Mouse (Mus musculus): ENCODE measurements at regions not wholly inside any gene's neighbourhood (a gene's known extent, or its start where the extent isn't known, plus 50 kb on each side); places are given as distances from the start of the nearest gene placed in this dataset.

DNA sequence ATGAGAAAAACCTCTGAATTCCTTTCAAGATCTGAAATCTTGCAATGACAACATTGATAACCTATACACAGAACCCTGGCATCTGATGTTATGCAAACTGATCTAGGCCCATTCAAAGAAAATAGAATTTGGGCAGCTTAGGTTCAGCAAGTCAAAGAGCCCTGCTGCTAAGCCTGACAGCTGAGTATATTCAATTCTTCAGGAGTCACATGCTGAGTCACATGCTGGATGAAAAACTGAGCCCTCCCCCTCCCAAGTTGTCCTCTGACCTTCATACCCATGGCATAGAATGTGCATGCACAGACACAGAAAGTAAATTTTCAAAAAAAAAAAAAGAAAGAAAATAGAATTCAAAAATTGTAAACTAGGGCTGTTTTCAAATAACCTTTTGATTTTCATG, 355.6 kb upstream of the Cited2 start:
- no peak overlapping the region for H3K4me2 ChIP-seq (ENCODE audit: low read depth, low read length)
- H3K9ac ChIP-seq (ENCODE audit: low read length): no peak overlapping the region
- no peaks in the 10 kb centered on the region for H3K36me3 ChIP-seq (ENCODE audit: control insufficient read depth, insufficient read depth, low read length)
- no peaks in the 10 kb centered on the region for H3K9me3 ChIP-seq (ENCODE audit: control insufficient read depth, low read length)
- H3K4me3 ChIP-seq (ENCODE audit: low read length): no peak overlapping the region
- H3K4me1 ChIP-seq (replicated peaks; ENCODE audit: control insufficient read depth, insufficient read depth, low read length): peaks cover 2% of the 10 kb centered on the region; the same call in 1 of the 2 replicates
- H3K27me3 ChIP-seq (ENCODE audit: control insufficient read depth, insufficient read depth, low read depth, low read length): no peaks in the 10 kb centered on the region
- no peak for ATAC-seq (ENCODE audit: low read depth)
- H3K27ac ChIP-seq (ENCODE audit: low read length): no peak overlapping the region

DNA sequence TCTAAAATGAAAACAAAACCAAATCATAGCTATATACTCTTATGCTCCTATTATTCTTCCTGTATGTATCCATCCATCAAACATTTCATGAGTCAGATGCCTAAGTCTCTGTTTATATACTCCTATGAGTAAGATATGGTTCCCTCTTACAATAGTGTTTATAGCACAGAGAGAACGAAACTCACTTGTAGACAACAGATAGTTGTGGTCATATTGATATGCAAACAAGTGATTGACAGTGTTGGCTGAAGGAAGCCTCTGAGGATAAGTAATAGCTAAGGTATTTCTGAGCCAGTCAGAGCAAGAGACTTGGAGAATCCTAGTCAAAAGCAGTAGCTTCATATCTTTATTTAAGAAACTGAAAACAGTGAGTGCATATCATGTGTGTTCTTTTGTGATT, 354.4 kb upstream of the Cited2 start:
- Histone ChIP-seq H3K9me3 (ENCODE audit: control insufficient read depth, low read length) (no peaks in the 10 kb centered on the region), H3K4me1 (replicated peaks; ENCODE audit: control insufficient read depth, insufficient read depth, low read length) (peaks cover 2% of the 10 kb centered on the region; the same call in 1 of the 2 replicates), H3K4me2 (ENCODE audit: low read depth, low read length) (no peak overlapping the region), H3K9ac (ENCODE audit: low read length) (no peak overlapping the region), H3K27ac (ENCODE audit: low read length) (no peak overlapping the region), H3K4me3 (ENCODE audit: low read length) (no peak overlapping the region), H3K27me3 (ENCODE audit: control insufficient read depth, insufficient read depth, low read depth, low read length) (no peaks in the 10 kb centered on the region), H3K36me3 (ENCODE audit: control insufficient read depth, insufficient read depth, low read length) (no peaks in the 10 kb centered on the region)
- WGBS: 84% methylated on average over 1 of the region's 1 CpGs
- ATAC-seq (ENCODE audit: low read depth): no peak

DNA sequence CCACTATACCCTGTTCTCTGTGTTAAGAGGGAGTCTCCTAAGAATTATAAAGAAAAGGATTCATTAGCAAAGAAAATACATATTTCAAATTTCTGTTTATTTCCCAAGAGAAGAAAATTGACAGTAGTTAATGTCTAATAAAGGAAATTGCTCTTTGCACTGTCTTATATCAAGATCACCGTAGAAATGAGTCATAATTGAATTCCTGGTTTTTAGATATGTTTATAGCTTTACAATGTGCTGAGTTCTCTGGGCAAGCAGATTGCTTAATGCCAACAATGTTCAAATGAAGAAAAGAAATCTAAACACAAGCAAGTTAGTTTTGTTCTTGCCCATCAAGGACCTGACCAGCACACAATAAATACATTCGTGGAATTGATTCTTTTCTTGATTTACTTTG, 350.1 kb upstream of the Cited2 start:
- no peak overlapping the region for H3K4me3 ChIP-seq (ENCODE audit: low read length)
- H3K27ac ChIP-seq (ENCODE audit: low read length): no peak overlapping the region
- H3K4me2 ChIP-seq (ENCODE audit: low read depth, low read length): no peak overlapping the region
- WGBS: 69% methylated on average over 2 of the region's 2 CpGs
- ATAC-seq (ENCODE audit: low read depth): no peak
- H3K9me3 ChIP-seq (ENCODE audit: control insufficient read depth, low read length): no peaks in the 10 kb centered on the region
- H3K36me3 ChIP-seq (ENCODE audit: control insufficient read depth, insufficient read depth, low read length): no peaks in the 10 kb centered on the region
- H3K27me3 ChIP-seq (ENCODE audit: control insufficient read depth, insufficient read depth, low read depth, low read length): no peaks in the 10 kb centered on the region
- no peaks in the 10 kb centered on the region for H3K4me1 ChIP-seq (replicated peaks; ENCODE audit: control insufficient read depth, insufficient read depth, low read length)
- H3K9ac ChIP-seq (ENCODE audit: low read length): no peak overlapping the region

DNA sequence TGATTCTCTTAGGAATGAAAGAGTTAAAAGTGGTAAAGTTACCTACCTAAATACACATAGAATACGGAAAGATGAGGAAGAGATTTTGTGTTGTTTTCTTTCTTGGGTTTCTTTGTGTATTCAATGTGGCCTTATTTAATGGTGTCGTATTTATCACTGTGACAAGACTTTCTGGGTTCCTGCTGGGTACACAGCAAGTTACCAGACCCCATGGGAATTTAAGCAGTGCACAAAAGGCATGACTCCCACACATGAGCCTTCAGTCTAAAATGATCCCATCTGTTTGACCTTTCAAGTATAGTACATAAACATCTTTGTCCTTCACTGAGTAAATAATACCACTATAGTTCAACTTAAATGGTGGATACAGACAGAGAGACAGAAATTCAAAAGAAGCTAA, 349.0 kb upstream of the Cited2 start:
- no peaks in the 10 kb centered on the region for H3K27me3 ChIP-seq (ENCODE audit: control insufficient read depth, insufficient read depth, low read depth, low read length)
- WGBS: 51% methylated on average over 2 of the region's 2 CpGs
- no peaks in the 10 kb centered on the region for H3K9me3 ChIP-seq (ENCODE audit: control insufficient read depth, low read length)
- no peak overlapping the region for H3K27ac ChIP-seq (ENCODE audit: low read length)
- no peaks in the 10 kb centered on the region for H3K36me3 ChIP-seq (ENCODE audit: control insufficient read depth, insufficient read depth, low read length)
- no peak for ATAC-seq (ENCODE audit: low read depth)
- no peak overlapping the region for H3K9ac ChIP-seq (ENCODE audit: low read length)
- H3K4me3 ChIP-seq (ENCODE audit: low read length): no peak overlapping the region
- H3K4me1 ChIP-seq (replicated peaks; ENCODE audit: control insufficient read depth, insufficient read depth, low read length): no peaks in the 10 kb centered on the region
- H3K4me2 ChIP-seq (ENCODE audit: low read depth, low read length): no peak overlapping the region

DNA sequence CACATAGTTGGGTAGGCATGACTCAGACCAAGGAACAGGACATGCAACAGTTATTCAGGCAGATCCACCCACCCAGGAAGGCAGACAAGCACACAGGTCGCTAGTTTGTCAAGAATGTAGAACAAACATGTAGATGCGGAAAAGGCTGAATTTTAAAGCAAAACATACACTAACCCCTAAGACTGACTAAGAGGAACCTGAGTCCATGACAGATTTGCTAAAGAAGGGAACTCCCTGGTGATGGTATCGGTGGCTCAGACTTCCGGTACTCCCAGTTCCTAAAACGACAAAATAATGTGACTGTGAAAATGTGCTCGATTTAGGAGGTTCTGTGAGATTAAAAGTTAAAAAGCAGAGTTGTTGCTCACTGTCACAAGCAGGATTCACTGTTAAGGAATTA, 340.0 kb upstream of the Cited2 start:
- no peak overlapping the region for H3K4me3 ChIP-seq (ENCODE audit: low read length)
- H3K9ac ChIP-seq (ENCODE audit: low read length): no peak overlapping the region
- no peak overlapping the region for H3K4me2 ChIP-seq (ENCODE audit: low read depth, low read length)
- no peak for ATAC-seq (ENCODE audit: low read depth)
- H3K36me3 ChIP-seq (ENCODE audit: control insufficient read depth, insufficient read depth, low read length): no peaks in the 10 kb centered on the region
- no peak overlapping the region for H3K27ac ChIP-seq (ENCODE audit: low read length)
- no peaks in the 10 kb centered on the region for H3K9me3 ChIP-seq (ENCODE audit: control insufficient read depth, low read length)
- no peaks in the 10 kb centered on the region for H3K4me1 ChIP-seq (replicated peaks; ENCODE audit: control insufficient read depth, insufficient read depth, low read length)
- 85% methylated on average over 6 of the region's 6 CpGs for WGBS
- no peaks in the 10 kb centered on the region for H3K27me3 ChIP-seq (ENCODE audit: control insufficient read depth, insufficient read depth, low read depth, low read length)

DNA sequence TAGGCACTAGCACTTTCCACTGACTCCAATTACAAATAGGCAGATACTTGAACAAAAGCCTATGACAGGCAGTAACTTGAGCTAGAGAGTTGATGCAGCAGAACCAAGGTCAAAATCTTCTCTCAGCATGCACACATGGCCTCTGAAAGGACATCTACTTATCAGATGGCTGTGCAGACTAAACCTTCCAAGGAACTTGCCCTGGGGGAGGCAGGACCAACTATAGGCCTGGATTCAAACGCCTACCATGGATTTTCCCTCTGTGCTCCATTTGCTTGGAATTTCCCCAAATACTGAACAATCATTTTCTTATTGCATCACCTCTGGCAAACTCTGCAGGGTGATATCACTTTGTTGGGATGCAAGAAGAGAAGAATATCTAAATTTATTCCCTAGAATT, 337.8 kb upstream of the Cited2 start:
- Histone ChIP-seq H3K27me3 (ENCODE audit: control insufficient read depth, insufficient read depth, low read depth, low read length) (no peaks in the 10 kb centered on the region), H3K27ac (ENCODE audit: low read length) (no peak overlapping the region), H3K9me3 (ENCODE audit: control insufficient read depth, low read length) (no peaks in the 10 kb centered on the region), H3K4me3 (ENCODE audit: low read length) (no peak overlapping the region), H3K36me3 (ENCODE audit: control insufficient read depth, insufficient read depth, low read length) (no peaks in the 10 kb centered on the region), H3K9ac (ENCODE audit: low read length) (no peak overlapping the region), H3K4me2 (ENCODE audit: low read depth, low read length) (no peak overlapping the region), H3K4me1 (replicated peaks; ENCODE audit: control insufficient read depth, insufficient read depth, low read length) (no peaks in the 10 kb centered on the region)
- 52% methylated on average over 1 of the region's 1 CpGs for WGBS
- no peak for ATAC-seq (ENCODE audit: low read depth)

DNA sequence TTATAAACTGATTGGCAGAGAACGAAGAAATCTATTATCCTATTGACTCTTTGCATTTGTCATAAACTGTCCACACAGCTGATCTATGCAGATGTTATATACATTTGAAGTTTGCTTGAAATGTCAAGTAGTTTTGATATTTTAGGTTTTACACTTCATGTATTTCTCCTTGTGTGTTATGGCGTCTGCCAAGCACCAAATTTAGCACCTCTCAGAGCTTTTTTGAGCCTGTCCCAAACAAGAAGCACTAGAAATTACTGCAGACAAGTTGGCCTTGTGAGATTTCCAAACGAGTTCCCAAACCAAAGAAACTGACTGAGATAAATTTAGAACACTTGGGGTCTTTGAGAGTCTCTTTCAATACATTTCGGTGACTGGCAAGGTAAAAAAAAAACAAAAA, 335.7 kb upstream of the Cited2 start:
- Histone ChIP-seq H3K4me2 (ENCODE audit: low read depth, low read length) (no peak overlapping the region), H3K27me3 (ENCODE audit: control insufficient read depth, insufficient read depth, low read depth, low read length) (no peaks in the 10 kb centered on the region), H3K9ac (ENCODE audit: low read length) (no peak overlapping the region), H3K4me1 (replicated peaks; ENCODE audit: control insufficient read depth, insufficient read depth, low read length) (no peaks in the 10 kb centered on the region), H3K36me3 (ENCODE audit: control insufficient read depth, insufficient read depth, low read length) (no peaks in the 10 kb centered on the region), H3K4me3 (ENCODE audit: low read length) (no peak overlapping the region), H3K9me3 (ENCODE audit: control insufficient read depth, low read length) (no peaks in the 10 kb centered on the region; the same call in 1 of the 2 replicates), H3K27ac (ENCODE audit: low read length) (no peak overlapping the region)
- 61% methylated on average over 4 of the region's 4 CpGs for WGBS
- no peak for ATAC-seq (ENCODE audit: low read depth)

DNA sequence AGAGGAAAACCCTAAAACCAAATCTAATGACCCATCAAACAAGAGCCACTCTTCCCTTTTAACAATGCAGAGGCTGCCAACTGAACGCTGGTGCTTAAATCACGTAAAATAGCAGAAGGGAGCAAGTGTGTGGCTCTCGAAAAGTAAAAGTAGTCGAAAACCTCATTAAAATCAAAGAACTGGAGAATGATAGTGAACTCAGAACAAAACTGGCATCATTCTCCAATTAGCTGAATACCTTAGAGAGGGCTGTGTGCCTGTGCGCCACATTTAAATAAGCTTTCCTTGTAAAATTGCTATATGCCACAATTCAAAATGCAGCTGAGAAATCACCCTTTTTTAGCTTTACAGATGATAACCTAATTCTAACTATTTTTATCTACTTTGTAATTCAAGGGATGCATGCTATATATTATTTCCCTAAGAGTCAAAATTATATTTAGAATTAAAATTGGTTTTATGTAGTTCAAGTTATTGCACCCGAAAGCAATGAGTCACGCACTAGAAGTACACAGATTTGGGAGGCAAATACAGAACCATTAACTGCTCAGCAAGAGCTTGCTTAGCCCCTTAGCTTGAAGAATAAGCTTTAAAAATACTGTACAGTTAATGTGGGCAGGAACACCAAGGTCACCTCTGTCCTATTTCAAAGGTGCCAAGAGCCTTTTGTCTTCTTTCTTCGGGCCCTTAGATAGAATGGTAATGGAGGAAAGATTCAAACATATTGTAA, 327.4 kb upstream of the Cited2 start:
- no peak for ATAC-seq (ENCODE audit: low read depth)
- Histone ChIP-seq H3K4me1 (replicated peaks; ENCODE audit: control insufficient read depth, insufficient read depth, low read length) (no peaks in the 10 kb centered on the region), H3K36me3 (ENCODE audit: control insufficient read depth, insufficient read depth, low read length) (no peaks in the 10 kb centered on the region), H3K9me3 (ENCODE audit: control insufficient read depth, low read length) (no peaks in the 10 kb centered on the region; the same call in 1 of the 2 replicates), H3K4me2 (ENCODE audit: low read depth, low read length) (no peak overlapping the region), H3K4me3 (ENCODE audit: low read length) (no peak overlapping the region), H3K9ac (ENCODE audit: low read length) (no peak overlapping the region), H3K27me3 (ENCODE audit: control insufficient read depth, insufficient read depth, low read depth, low read length) (no peaks in the 10 kb centered on the region), H3K27ac (ENCODE audit: low read length) (no peak overlapping the region)
- 87% methylated on average over 8 of the region's 8 CpGs for WGBS

DNA sequence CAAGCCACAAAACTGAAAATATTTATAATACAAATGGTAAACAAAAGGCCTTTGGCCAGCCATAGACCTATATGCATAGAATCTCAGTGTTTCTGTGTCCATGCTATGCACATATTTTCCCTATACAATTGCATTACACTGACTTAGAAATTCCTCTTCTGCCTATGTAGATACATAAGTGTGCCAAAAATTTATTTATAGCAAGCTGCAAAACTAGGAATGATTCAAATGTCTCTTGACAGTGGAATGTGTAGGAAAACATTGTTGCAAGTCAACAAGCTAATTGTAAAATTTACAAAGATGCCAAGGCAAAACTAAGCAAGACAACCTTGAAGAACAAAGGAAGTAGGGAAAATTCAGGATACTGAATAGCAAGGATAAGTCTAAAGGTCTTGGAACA, 319.1 kb upstream of the Cited2 start:
- Histone ChIP-seq H3K4me3 (ENCODE audit: low read length) (no peak overlapping the region), H3K27me3 (ENCODE audit: control insufficient read depth, insufficient read depth, low read depth, low read length) (no peaks in the 10 kb centered on the region), H3K4me2 (ENCODE audit: low read depth, low read length) (no peak overlapping the region), H3K27ac (ENCODE audit: low read length) (no peak overlapping the region), H3K4me1 (replicated peaks; ENCODE audit: control insufficient read depth, insufficient read depth, low read length) (no peaks in the 10 kb centered on the region), H3K36me3 (ENCODE audit: control insufficient read depth, insufficient read depth, low read length) (no peaks in the 10 kb centered on the region), H3K9ac (ENCODE audit: low read length) (no peak overlapping the region), H3K9me3 (ENCODE audit: control insufficient read depth, low read length) (no peaks in the 10 kb centered on the region; the same call in 1 of the 2 replicates)
- ATAC-seq (ENCODE audit: low read depth): no peak

All from lung, embryonic 16.5 days (tissue).